Mouse (Mus musculus): ENCODE results near the gene Rnasek. TPM values are rescaled to one million over a fixed set of nuclear protein-coding genes. Genes with fewer than 3 reads are reported as not detected.

Gene Rnasek
- polyA plus RNA-seq, 1 experiment from 2014 or later: 106 TPM

- WGBS: 87% methylated on average over 4 of the region's 4 CpGs
- Histone ChIP-seq H3K9me3 (no peaks in the 10 kb centered on the region), H3K4me3 (no peak overlapping the region), H3K36me3 (replicated peaks) (no peaks in the 10 kb centered on the region), H3K27ac (replicated peaks) (no peak overlapping the region), H3K4me1 (no peaks in the 10 kb centered on the region), H3K27me3 (replicated peaks; ENCODE audit: low read depth, poor library complexity, severe bottlenecking) (no peaks in the 10 kb centered on the region)
- DNase-seq (ENCODE audit: low spot score): no peak
These were observed 47.5 kb downstream of the Rnasek start for GRCm38 (mm10) chr11:70192157-70192556.

- 87% methylated on average over 6 of the region's 6 CpGs for WGBS
- Histone ChIP-seq H3K4me1 (no peaks in the 10 kb centered on the region), H3K27me3 (replicated peaks; ENCODE audit: low read depth, poor library complexity, severe bottlenecking) (no peaks in the 10 kb centered on the region), H3K4me3 (no peak overlapping the region), H3K9me3 (no peaks in the 10 kb centered on the region), H3K36me3 (replicated peaks) (no peaks in the 10 kb centered on the region), H3K27ac (replicated peaks) (no peak overlapping the region)
- DNase-seq (ENCODE audit: low spot score): no peak
These were observed 48.5 kb downstream of the Rnasek start for GRCm38 (mm10) chr11:70191188-70191587.

GRCm38 (mm10) chr11:70189319-70190134 is 50.1 kb downstream of the Rnasek start:
- Histone ChIP-seq H3K4me1 (no peaks in the 10 kb centered on the region), H3K27ac (replicated peaks) (no peak overlapping the region), H3K4me3 (no peak overlapping the region), H3K27me3 (replicated peaks; ENCODE audit: low read depth, poor library complexity, severe bottlenecking) (no peaks in the 10 kb centered on the region), H3K9me3 (no peaks in the 10 kb centered on the region), H3K36me3 (replicated peaks) (no peaks in the 10 kb centered on the region)
- DNase-seq (ENCODE audit: low spot score): no peak
- WGBS: 89% methylated on average over 28 of the region's 28 CpGs

MicroRNAs encoded within 50 kb of the gene (microRNA counts, 519-probe panel; counts per million panel counts)
- 188 counts per million, percentile 57 among the panel's probes with 10 or more counts for microRNA mmu-miR-195
- 188 counts per million, percentile 57 among the panel's probes with 10 or more counts for microRNA mmu-miR-497

Small RNAs within 50 kb of the gene (microRNA-seq; reads per million reads assigned to microRNA genes)
- gene Mir195a (376 reads per million, percentile 65 among the genes with 10 or more reads in this experiment), gene Mir497 (not detected), gene Mir497b (not detected)

Other genes with a start within 250 kb of the Rnasek start
- gene Gabarap, start 248.7 kb downstream of the Rnasek start, polyA plus RNA-seq (2016; fragmentation: Nextera tagmentation; extraction: Ambion mirVana): 317 and 331 TPM in 2 replicates
- gene Phf23, start 244.1 kb downstream of the Rnasek start, polyA plus RNA-seq (2016; fragmentation: Nextera tagmentation; extraction: Ambion mirVana): 96.5 and 98.3 TPM in 2 replicates
- gene Dvl2, start 239.2 kb downstream of the Rnasek start, polyA plus RNA-seq (2016; fragmentation: Nextera tagmentation; extraction: Ambion mirVana): 59.0 and 59.8 TPM in 2 replicates
- gene Acadvl, start 224.4 kb downstream of the Rnasek start, polyA plus RNA-seq (2016; fragmentation: Nextera tagmentation; extraction: Ambion mirVana): 42.2 and 46.3 TPM in 2 replicates
- 12.6 and 13.2 TPM in 2 replicates for gene Dlg4, start 222.9 kb downstream of the Rnasek start, polyA plus RNA-seq (2016; fragmentation: Nextera tagmentation; extraction: Ambion mirVana)
- 0.55 and 0.70 TPM in 2 replicates for gene Asgr1, start 185.8 kb downstream of the Rnasek start, polyA plus RNA-seq (2016; fragmentation: Nextera tagmentation; extraction: Ambion mirVana)
- gene Asgr2, start 147.2 kb downstream of the Rnasek start, polyA plus RNA-seq (2016; fragmentation: Nextera tagmentation; extraction: Ambion mirVana): not detected in 2 replicates
- gene Mgl2, start 109.5 kb downstream of the Rnasek start, polyA plus RNA-seq (2016; fragmentation: Nextera tagmentation; extraction: Ambion mirVana): 0.14 TPM in 1 of 2 replicates, not detected in the other
- gene Clec10a, start 83.6 kb downstream of the Rnasek start, polyA plus RNA-seq (2016; fragmentation: Nextera tagmentation; extraction: Ambion mirVana): 0.26 TPM in 1 of 2 replicates, not detected in the other
- gene Slc16a11, start 27.1 kb downstream of the Rnasek start, polyA plus RNA-seq (2016; fragmentation: Nextera tagmentation; extraction: Ambion mirVana): 0.72 and 1.2 TPM in 2 replicates
- gene Slc16a13, start 18.8 kb downstream of the Rnasek start, polyA plus RNA-seq (2016; fragmentation: Nextera tagmentation; extraction: Ambion mirVana): 11.6 and 11.7 TPM in 2 replicates
- gene Bcl6b, start 10.0 kb downstream of the Rnasek start, polyA plus RNA-seq (2016; fragmentation: Nextera tagmentation; extraction: Ambion mirVana): 5.0 and 7.2 TPM in 2 replicates
- gene 0610010K14Rik, start 1.9 kb downstream of the Rnasek start, polyA plus RNA-seq (2016; fragmentation: Nextera tagmentation; extraction: Ambion mirVana): 210 and 215 TPM in 2 replicates
- gene Gm21988, start within 50 bp of the Rnasek start, polyA plus RNA-seq (2016; fragmentation: Nextera tagmentation; extraction: Ambion mirVana): 7.9 and 10.7 TPM in 2 replicates
- 2.7 and 3.9 TPM in 2 replicates for gene Alox12, start 15.5 kb upstream of the Rnasek start, polyA plus RNA-seq (2016; fragmentation: Nextera tagmentation; extraction: Ambion mirVana)
- gene Alox12e, start 82.8 kb upstream of the Rnasek start, polyA plus RNA-seq (2016; fragmentation: Nextera tagmentation; extraction: Ambion mirVana): not detected in 2 replicates
- 0.11 and 0.29 TPM in 2 replicates for gene Alox15, start 112.2 kb upstream of the Rnasek start, polyA plus RNA-seq (2016; fragmentation: Nextera tagmentation; extraction: Ambion mirVana)
- 60.7 and 62.0 TPM in 2 replicates for gene Pelp1, start 170.2 kb upstream of the Rnasek start, polyA plus RNA-seq (2016; fragmentation: Nextera tagmentation; extraction: Ambion mirVana)
- gene Arrb2, start 192.8 kb upstream of the Rnasek start, polyA plus RNA-seq (2016; fragmentation: Nextera tagmentation; extraction: Ambion mirVana): 28.4 and 29.4 TPM in 2 replicates
- 44.1 TPM in 2 replicates for gene Med11, start 212.1 kb upstream of the Rnasek start, polyA plus RNA-seq (2016; fragmentation: Nextera tagmentation; extraction: Ambion mirVana)
- gene Zmynd15, start 219.6 kb upstream of the Rnasek start, polyA plus RNA-seq (2016; fragmentation: Nextera tagmentation; extraction: Ambion mirVana): 0.16 and 0.45 TPM in 2 replicates
- 0.39 and 0.65 TPM in 2 replicates for gene Cxcl16, start 220.1 kb upstream of the Rnasek start, polyA plus RNA-seq (2016; fragmentation: Nextera tagmentation; extraction: Ambion mirVana)